Mouse (Mus musculus): ENCODE results near the gene Epn2.

- TF ChIP-seq CTCF (IDR thresholded peaks at IDR 0.05; ENCODE audit: extremely low read depth, insufficient read depth, insufficient read length, insufficient replicate concordance) (no peak), POLR2A (IDR thresholded peaks at IDR 0.05; ENCODE audit: low read depth, low read length) (no peak)
Observed at GRCm38 (mm10) chr11:61626509-61626908, 47.0 kb upstream of the Epn2 start.
